Mouse (Mus musculus): ENCODE measurements around the gene Mlxipl. TPM values are rescaled to one million over a fixed set of nuclear protein-coding genes. Genes with fewer than 3 reads are reported as not detected.

Gene Mlxipl
- total and polyA plus RNA-seq, 2 experiments from 2014 or later, result 0.58 to 0.86 TPM

GRCm38 (mm10) chr5:135072061-135072460, 17.6 kb upstream of the Mlxipl start:
- no peak for TF ChIP-seq CTCF (IDR thresholded peaks at IDR 0.05; ENCODE audit: low read depth)
- ATAC-seq (no peak), DNase-seq (ENCODE audit: low spot score) (no peak)
- Histone ChIP-seq H3K27ac (no peak overlapping the region), H3K36me3 (ENCODE audit: insufficient read depth, low read length) (peaks cover 14% of the 10 kb centered on the region), H3K4me1 (ENCODE audit: insufficient read depth, low read length) (no peaks in the 10 kb centered on the region), H3K4me3 (ENCODE audit: low read length) (no peak overlapping the region), H3K27me3 (ENCODE audit: insufficient read depth, low read length) (no peaks in the 10 kb centered on the region), H3K9me3 (ENCODE audit: low read length) (no peaks in the 10 kb centered on the region), H3K4me2 (ENCODE audit: low read depth, low read length) (no peak overlapping the region), H3K9ac (replicated peaks; ENCODE audit: low read length) (no peak overlapping the region)
- 100% methylated on average over 2 of the region's 2 CpGs for WGBS

- TF ChIP-seq CTCF (IDR thresholded peaks at IDR 0.05; ENCODE audit: low read depth), result no peak
- H3K4me1 ChIP-seq (ENCODE audit: insufficient read depth, low read length), result no peaks in the 10 kb centered on the region
- no peak overlapping the region for H3K9ac ChIP-seq (replicated peaks; ENCODE audit: low read length)
- no peaks in the 10 kb centered on the region for H3K27me3 ChIP-seq (ENCODE audit: insufficient read depth, low read length)
- H3K4me3 ChIP-seq (ENCODE audit: low read length), result no peak overlapping the region
- H3K9me3 ChIP-seq (ENCODE audit: low read length), result no peaks in the 10 kb centered on the region
- peaks cover 14% of the 10 kb centered on the region for H3K36me3 ChIP-seq (ENCODE audit: insufficient read depth, low read length)
- 61% methylated on average over 6 of the region's 6 CpGs for WGBS
- ATAC-seq (no peak), DNase-seq (ENCODE audit: low spot score) (no peak)
- H3K4me2 ChIP-seq (ENCODE audit: low read depth, low read length), result no peak overlapping the region
- H3K27ac ChIP-seq, result no peak overlapping the region
These were observed 17.0 kb upstream of the Mlxipl start for GRCm38 (mm10) chr5:135072720-135073119.

GRCm38 (mm10) chr5:135073349-135074150, 16.1 kb upstream of the Mlxipl start:
- H3K4me1 ChIP-seq (ENCODE audit: insufficient read depth, low read length), result no peaks in the 10 kb centered on the region
- DNase-seq (ENCODE audit: low spot score) (no peak), ATAC-seq (no peak)
- peaks cover 14% of the 10 kb centered on the region for H3K36me3 ChIP-seq (ENCODE audit: insufficient read depth, low read length)
- no peaks in the 10 kb centered on the region for H3K27me3 ChIP-seq (ENCODE audit: insufficient read depth, low read length)
- no peak overlapping the region for H3K9ac ChIP-seq (replicated peaks; ENCODE audit: low read length)
- H3K4me2 ChIP-seq (ENCODE audit: low read depth, low read length), result no peak overlapping the region
- no peak overlapping the region for H3K27ac ChIP-seq
- WGBS, result 25% methylated on average over 24 of the region's 26 CpGs
- H3K9me3 ChIP-seq (ENCODE audit: low read length), result no peaks in the 10 kb centered on the region
- no peak overlapping the region for H3K4me3 ChIP-seq (ENCODE audit: low read length)
- no peak for TF ChIP-seq CTCF (IDR thresholded peaks at IDR 0.05; ENCODE audit: low read depth)

- Histone ChIP-seq H3K4me2 (ENCODE audit: low read depth, low read length) (no peak overlapping the region), H3K4me1 (ENCODE audit: insufficient read depth, low read length) (no peaks in the 10 kb centered on the region), H3K36me3 (ENCODE audit: insufficient read depth, low read length) (peaks cover 14% of the 10 kb centered on the region), H3K27ac (no peak overlapping the region), H3K4me3 (ENCODE audit: low read length) (no peak overlapping the region), H3K9me3 (ENCODE audit: low read length) (no peaks in the 10 kb centered on the region), H3K27me3 (ENCODE audit: insufficient read depth, low read length) (no peaks in the 10 kb centered on the region), H3K9ac (replicated peaks; ENCODE audit: low read length) (no peak overlapping the region)
- DNase-seq (ENCODE audit: low spot score), result no peak
- whole genome bisulfite sequencing, result 64% methylated on average over 4 of the region's 4 CpGs
- no peak for ATAC-seq
- TF ChIP-seq CTCF (IDR thresholded peaks at IDR 0.05; ENCODE audit: low read depth), result peak; percentile 45
These were observed 14.0 kb upstream of the Mlxipl start for GRCm38 (mm10) chr5:135075655-135076054.

GRCm38 (mm10) chr5:135076368-135076767, 13.3 kb upstream of the Mlxipl start:
- peak overlapping the region; percentile 100; the same call in 1 of the 2 replicates for H3K9ac ChIP-seq (replicated peaks; ENCODE audit: low read length)
- ATAC-seq (no peak), DNase-seq (ENCODE audit: low spot score) (no peak)
- peaks cover 14% of the 10 kb centered on the region for H3K36me3 ChIP-seq (ENCODE audit: insufficient read depth, low read length)
- WGBS, result 92% methylated on average over 14 of the region's 14 CpGs
- H3K4me2 ChIP-seq (ENCODE audit: low read depth, low read length), result peak overlapping the region; percentile 71
- no peaks in the 10 kb centered on the region for H3K9me3 ChIP-seq (ENCODE audit: low read length)
- H3K4me1 ChIP-seq (ENCODE audit: insufficient read depth, low read length), result no peaks in the 10 kb centered on the region
- H3K27ac ChIP-seq, result no peak overlapping the region
- H3K4me3 ChIP-seq (ENCODE audit: low read length), result peak overlapping the region; percentile 92
- no peaks in the 10 kb centered on the region for H3K27me3 ChIP-seq (ENCODE audit: insufficient read depth, low read length)
- no peak for TF ChIP-seq CTCF (IDR thresholded peaks at IDR 0.05; ENCODE audit: low read depth)

- Histone ChIP-seq H3K36me3 (ENCODE audit: insufficient read depth, low read length) (peaks cover 14% of the 10 kb centered on the region), H3K27me3 (ENCODE audit: insufficient read depth, low read length) (no peaks in the 10 kb centered on the region), H3K4me1 (ENCODE audit: insufficient read depth, low read length) (no peaks in the 10 kb centered on the region), H3K4me2 (ENCODE audit: low read depth, low read length) (peak overlapping the region; percentile 71), H3K9ac (replicated peaks; ENCODE audit: low read length) (peak overlapping the region; percentile 100), H3K4me3 (ENCODE audit: low read length) (peak overlapping the region; percentile 92), H3K27ac (peak overlapping the region; percentile 94), H3K9me3 (ENCODE audit: low read length) (no peaks in the 10 kb centered on the region)
- no peak for TF ChIP-seq CTCF (IDR thresholded peaks at IDR 0.05; ENCODE audit: low read depth)
- DNase-seq (ENCODE audit: low spot score) (peak; percentile 74), ATAC-seq (peak; percentile 61)
- 7% methylated on average over 14 of the region's 14 CpGs for WGBS
These were observed 12.7 kb upstream of the Mlxipl start for GRCm38 (mm10) chr5:135076931-135077505.
